Mouse (Mus musculus) mouse trophoblast stem cell (cell line): ENCODE data around the gene Psme2.

ENCODE experiments used
- in situ Hi-C, 2 experiments: fragments of 300-500 bp; cut with MseI, MboI; formaldehyde crosslinking; loops; 2 replicates in 1 of 2; 3 replicates in 1 of 2; pipeline ENCODE4 v1.15.1; 2025

Gene Psme2

DNA sequence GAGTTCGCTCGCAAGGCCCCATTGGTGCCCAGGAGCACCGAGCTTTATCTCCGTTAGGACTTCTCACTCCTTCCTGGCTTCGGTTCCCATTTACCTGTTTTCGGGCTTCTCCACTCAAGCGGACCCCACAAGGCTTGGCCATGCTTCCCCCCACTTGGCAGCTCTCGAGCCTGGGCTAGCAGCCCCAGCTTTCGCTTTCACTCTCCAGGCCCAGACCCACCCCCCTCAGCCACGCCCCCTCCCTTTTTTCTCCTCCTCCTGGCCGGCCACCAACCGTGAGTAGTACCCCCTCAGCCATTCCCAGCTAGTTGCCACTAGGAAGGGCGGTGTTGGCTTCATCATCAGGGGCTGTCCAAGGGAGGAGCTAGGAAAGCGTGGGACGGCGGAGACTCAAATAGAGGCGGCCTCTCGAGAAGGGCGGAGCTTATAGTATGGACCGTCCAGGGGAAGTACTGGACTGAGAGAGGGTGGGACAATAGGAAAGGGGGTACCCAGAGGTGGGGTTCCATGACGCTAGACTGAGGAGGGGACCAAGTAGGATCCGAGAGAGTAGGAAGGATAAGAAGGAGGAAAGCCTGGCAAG lies at the start of gene Psme2:
TSS of gene Psme2 (minus strand) at position 366 of the 583 bp plus-strand sequence.
- in situ Hi-C loops = no loop called here

DNA sequence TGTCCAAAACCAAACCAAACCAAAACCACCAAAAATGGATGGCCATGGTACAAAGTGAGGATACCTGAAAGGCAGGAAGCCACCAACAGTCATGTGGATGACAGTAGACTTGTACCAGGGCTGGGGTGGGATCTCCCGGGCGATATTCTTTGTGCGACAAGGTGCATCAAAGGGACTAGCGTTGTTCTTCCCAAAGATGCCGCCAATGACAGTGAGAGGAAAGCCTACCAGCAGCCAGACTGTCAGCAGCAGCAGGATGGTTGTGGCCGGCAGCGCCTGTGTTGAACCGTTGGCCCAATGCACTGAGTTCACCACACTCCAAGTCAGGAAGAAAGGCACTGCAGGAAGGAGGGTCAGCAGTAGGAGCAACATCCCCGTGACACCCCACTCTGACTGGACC lies 46.9 kb upstream of the Psme2 start, which contains the start of gene Gm49378:
TSS of gene Gm49378 (minus strand) at position 101 of the 400 bp plus-strand sequence.
- in situ Hi-C loops = no loop called here

DNA sequence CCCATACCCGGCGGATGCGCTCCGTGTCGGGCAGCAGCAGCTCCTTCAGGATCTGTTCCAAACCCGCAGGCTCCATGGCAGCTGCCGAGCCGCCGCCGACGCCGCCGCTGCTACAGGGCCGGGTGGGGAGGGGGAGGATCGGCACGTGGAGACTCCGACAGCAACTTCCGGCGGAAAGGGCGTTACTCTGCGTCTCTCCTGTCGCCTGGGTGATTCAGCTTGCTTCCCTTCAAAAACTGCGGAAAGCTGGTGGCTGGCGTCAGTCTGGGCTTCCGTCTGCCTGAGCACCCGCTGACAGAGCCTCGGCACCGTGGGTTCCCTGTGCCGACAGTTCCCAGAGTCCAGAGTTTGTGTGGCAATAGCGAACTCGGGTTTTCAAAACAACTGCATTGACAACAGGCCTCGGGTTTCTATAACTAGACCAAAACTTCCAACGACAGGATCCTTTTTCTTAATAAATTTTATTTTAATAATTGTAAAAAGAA lies 44.7 kb upstream of the Psme2 start, which contains the start of gene Ipo4:
TSS of gene Ipo4 (minus strand) at position 435 of the 485 bp plus-strand sequence.
- in situ Hi-C loops = no loop called here

DNA sequence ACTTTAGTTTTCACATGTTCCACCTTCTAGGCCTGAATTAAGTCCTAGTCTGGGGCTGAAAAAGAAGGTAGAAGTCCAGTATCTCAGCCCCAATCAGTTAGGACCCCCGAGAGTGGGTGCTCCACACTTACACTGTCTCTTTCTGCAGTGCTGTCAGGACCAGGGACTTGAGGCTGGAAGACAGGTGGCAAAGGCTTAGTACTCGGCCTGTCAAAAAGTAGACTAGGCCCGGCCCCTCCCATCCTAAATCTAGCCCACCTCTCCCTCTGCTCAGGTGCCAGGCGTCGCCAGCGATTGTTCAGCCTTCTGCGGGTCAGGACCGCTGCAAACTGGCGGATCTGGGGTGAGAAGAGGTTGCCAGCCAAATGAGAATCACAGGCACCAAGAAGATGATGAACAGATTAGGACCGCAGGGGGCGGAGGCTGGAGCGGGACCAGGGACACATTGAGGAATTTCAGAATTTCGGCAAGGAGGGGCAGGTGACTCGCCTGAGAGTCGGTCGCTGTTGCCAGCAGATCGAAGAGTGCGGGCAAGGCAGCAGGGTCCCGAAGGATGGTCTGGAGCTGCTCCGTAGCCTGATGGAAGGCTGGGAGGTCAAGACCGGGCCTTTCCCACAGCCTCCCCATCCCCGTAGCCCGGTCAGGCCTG lies 44.1 kb upstream of the Psme2 start:
- in situ Hi-C loops = no loop called here

DNA sequence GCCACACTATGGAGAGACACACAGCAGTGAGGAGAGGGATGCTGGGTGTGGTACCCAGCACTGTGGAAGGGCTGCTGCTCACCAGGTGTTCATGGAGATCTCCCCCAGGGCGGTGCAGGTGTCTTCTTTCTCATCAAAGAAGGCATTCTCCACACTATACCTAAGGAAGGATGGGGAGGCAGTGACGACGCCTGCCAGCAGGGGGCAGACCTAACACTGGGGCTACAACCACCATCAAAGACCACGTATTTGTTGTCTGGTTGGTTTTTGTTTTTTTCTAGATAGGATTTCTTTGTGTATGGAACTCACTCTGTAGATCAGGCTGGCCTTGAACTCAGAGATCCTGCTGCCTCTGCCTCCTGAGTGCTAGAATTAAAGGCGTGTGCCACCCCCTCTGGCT lies 38.4 kb upstream of the Psme2 start:
- in situ Hi-C loops = no loop called here

DNA sequence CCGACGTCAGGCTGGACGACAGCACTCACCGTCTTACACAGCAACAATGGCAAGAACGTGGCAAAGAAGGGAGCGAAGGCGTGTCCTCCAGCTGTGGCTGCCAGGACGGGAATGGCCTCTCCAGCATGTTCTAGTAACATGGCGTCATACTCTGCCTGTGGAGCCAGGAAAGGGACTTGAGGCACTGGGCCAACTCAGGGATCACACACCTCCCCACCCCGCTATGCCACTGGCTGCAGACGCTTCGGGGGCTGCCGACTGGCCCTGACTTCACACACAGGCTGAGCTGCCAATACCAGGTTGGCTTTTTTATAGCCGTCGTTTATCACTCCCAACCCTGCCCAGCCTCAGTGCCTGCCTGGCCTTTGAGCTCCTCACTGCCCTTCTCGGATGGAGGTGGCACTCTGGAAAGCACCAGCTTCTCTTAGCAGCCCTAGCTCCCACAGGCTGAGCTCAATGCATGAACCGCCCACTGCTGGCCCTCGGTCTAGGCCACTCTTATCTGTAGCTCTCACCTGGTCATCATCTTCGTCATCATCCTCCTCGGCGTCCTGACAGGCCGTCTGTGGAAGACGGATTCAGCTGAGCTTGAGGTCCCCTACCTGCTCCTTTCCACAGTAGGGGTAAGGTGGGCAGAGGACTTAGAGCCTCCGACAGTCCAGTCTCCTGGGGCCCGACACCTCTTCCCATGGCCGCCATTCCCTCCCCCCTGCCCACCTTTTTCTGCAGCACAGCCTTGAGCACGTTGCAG lies 37.3 kb upstream of the Psme2 start:
- in situ Hi-C loops = no loop called here

DNA sequence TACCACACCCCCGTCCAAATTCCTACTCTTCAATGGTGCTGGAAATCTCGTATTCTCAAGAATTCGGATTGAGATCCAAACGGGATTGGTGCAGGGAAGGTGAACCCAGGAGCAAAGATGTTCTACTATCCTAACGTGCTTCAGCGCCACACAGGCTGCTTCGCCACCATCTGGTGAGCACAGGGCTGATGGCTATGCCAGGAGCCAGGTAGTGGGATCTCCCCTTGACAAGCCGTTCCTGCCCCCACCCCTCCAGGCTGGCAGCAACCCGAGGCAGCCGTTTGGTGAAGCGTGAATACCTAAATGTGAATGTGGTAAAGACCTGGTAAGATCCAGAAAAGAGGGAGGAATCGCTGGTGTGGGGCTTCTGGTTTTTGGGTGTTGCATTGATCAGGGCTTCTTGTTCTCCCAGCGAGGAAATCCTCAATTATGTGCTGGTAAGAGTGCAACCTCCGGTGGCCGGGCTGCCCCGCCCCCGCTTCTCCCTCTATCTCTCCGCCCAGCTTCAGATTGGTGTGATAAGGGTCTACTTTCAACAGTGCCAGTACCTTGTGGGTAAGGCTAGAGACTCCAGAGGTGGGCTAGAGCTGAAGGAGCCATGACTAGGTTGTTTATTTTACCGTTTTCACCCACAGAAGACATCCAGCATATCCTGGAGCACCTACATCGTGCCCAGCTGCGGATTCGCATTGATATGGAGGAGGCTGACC lies 27.7 kb upstream of the Psme2 start:
- in situ Hi-C loops = no loop called here

DNA sequence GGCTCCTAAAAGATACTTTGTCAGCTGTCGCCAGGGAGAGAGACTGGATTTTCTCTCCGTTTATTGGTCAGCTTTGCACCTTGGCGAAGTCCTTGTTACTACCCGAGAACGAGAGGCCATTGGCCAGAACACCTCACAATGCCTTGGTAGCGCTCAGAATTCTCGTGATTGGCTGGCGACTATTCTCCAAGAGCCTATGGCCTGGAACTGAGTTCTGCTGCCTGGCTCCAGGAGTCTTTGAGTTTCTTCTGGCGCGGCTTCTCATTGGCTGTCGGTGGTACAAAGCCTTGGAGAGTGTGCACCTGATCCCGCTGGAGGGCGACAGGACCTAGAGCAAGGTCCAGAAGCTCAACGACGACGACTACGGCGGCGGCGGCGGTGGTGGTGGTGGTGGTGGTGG lies 26.9 kb upstream of the Psme2 start, which contains the start of gene Rec8:
TSS of gene Rec8 (plus strand) at position 216 of the 400 bp plus-strand sequence.
- in situ Hi-C loops = no loop called here

DNA sequence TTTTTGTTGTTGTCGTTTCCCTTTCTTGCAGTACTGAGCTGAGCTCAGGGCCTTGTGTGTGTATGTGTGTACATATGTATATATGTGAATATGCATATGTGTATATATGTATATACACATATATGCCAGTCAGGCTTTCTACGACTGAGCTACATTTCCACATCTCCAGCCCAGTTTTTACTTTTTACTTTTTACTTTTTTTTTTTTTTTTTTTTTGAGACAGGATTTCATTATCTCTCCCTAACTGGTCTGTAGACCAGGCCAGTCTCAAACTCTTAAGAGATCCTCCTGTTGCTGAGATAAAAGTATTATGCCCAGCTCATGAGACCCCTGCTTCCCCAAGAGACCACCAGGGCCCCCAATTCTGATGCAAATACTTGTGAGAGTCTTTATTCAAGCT lies 25.9 kb upstream of the Psme2 start:
- in situ Hi-C loops = no loop called here

DNA sequence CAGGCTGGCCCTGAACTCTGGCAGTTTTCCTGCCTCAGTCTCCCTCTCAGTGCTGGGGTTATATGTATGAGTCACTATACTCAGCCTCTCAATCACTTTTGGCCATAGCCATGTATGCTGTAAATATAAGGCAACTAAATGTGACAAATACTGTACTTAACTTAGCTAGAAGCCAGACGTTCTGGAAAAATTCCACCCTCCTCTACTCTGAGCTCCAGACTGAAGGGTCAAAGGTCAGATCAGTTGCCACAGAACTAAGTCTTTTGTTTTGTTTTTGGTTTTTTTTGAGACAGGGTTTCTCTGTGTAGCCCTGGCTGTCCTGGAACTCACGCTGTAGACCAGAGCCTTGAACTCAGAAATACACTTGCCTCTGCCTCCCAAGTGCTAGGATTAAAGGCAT lies 25.0 kb upstream of the Psme2 start:
- in situ Hi-C loops = no loop called here

DNA sequence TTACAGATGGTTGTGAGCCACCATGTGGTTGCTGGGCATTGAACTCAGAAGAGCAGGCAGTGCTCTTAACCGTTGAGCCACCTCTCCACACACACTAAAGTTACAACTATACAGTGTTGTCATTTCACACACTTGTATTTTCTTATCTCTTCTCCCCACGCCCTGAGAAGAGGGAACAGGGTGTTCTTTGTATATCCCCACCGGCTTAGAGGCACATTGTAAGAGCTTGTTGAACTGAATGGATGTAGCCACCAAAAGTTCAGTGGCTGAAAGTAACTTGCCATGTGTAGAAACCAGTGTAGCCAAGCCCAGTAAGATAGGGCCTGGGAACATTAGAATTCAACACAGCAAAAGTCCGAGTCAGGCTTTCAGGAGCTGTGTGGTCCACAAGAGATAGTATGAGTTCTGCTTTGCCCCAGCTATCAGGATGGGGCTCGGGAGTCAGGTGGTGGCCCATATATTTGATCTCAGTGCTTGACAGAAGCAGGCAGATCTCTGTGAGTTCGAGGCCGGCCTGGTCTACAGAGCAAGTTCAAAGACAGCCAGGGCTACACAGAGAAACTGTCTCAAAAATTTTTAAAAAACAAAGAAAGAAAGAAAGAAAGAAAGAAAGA lies 23.8 kb upstream of the Psme2 start:
- in situ Hi-C loops = no loop called here

DNA sequence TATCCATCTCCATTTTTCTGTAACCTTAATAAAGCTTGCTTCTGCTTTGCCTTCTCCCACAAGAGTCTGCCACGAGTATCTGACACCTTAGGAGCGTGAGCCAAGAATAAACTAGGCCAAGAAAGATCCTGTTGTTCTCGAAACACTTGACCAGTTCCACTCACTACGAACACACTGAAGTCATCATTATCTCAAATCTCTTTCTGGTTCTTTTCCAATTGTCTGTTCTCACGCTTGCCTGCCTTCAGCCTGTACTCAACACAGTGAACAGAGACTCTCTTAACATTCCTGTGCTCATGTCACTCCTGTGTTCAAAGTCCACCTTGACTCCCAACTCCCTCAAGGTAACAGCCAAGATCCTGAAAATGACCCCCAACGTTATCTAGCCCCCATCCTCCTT lies 22.4 kb upstream of the Psme2 start:
- in situ Hi-C loops = no loop called here

DNA sequence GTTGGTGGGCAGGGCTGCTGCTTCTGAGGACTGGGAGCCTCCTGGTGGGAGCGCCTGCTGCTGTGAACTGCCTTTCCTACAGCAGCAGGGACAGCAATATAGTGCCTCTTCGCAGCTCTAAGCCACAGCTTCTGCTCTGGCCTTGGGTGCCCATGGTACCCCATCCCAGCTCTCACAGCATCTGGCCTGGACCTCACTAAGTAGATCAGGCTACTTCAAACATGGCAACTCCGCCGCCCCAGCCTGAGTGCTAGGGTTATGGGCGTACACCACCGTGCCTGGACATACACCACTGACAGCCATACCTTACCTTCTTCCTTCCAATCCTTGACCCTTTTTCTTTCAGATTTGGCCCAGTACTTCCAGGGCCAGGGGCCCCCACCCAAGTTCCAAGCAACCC lies 17.4 kb upstream of the Psme2 start:
- in situ Hi-C loops = no loop called here

DNA sequence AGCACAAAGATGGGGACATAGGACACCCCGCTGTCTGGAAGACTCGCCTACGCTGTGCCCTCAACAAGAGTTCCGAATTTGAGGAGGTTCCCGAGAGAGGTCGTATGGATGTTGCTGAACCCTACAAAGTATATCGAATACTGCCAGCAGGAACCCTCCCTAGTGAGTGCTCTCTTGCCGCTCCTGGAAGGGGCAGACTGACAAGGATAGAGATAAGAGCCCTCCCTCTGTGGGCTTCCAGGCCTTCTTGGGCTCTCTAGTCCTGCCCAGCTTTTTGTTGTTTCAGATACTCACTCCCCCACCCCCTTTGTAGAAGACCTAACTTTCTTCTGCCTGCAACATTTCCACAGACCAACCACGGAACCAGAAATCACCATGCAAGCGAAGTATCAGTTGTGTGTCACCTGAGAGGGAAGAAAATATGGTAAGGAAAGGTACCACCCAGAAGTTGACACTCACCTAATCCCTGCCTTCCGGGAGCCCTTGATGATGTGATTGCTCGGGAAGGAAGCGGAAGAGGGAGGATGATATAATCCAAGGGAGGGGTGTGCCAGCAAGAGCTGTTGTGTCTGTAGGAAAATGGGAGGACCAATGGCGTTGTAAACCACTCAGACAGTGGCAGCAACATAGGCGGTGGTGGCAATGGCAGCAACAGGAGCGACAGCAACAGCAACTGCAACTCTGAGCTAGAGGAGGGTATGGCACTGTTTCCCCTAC lies 15.0 kb upstream of the Psme2 start:
- in situ Hi-C loops = no loop called here

DNA sequence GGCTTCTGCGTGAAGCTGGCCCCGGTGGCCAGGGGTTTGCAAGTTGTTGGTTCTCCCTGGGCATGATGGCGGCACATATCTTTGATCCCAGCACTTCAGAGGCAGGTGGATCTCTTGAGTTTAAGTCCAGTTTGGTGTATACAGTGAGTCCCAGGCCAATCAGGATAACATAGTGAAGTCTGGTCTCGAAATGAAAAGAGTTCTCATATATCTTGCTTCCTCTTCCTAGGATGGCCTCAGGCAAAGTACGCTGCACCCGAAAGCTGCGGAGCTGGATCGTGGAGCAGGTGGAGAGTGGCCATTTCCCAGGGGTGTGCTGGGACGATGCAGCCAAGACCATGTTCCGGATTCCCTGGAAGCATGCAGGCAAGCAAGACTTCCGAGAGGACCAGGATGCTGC lies 13.9 kb upstream of the Psme2 start:
- in situ Hi-C loops = no loop called here

DNA sequence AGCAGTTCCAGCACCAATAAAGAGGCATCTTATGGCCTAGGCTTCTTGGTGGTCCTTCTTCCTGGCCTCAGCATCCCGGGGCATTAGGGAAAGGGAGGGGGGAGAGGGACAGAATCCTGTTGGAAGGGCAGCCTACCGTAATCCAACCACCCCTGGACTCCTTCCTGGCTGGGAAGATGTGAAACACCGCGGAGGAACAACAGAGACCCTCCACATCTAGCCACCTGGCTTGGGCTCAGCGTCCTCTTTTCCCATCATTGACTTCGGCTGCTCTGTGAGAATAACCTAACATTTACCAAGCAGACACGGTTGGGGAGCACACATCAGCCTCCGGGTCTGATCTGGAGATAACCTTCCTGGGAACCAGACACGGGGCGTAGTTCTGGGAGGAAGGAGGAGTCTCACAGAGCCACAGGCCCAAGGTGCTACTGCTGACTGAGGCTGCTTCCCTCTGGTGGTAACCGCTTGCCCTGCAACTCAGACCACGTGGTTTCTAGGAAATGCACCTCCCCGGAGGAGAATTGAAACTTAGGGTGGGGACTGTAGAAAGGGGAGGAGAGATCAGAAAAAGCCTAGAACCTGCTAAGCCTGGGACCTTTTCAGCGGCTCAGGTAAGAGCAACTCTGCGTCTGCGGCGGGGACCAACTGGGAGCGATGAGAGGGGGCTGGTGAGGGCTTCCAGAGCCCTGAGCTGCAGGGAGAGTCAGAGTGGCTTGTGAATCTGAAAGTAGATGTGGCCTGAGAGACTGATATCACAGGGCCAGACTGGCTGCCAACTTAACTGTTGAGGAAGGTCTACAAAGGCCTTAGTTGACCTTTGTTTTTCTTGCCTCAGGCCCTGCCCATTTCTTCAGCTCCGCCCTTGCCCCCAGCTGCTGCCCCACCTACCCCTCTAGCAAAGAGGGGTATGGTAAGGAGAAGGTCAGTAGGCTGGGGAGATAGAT lies 13.0 kb upstream of the Psme2 start:
- in situ Hi-C loops = no loop called here

DNA sequence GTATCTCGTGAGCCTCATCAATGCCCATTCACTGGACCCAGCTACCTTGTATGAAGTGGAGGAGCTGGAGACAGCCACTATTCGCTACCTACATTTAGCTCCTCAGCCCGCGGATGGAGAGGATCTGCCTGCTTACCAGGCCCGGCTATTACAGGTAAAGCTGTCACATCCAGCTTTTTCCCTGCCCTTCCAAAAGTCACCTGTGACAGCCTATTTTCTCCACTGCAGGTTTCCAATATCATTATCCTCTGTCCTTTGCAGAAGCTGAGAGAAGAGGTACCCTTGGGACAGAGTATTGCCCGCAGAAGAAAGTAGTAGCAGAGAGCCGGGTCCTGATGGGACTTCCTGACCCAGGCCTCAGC lies 12.3 kb upstream of the Psme2 start, which contains the start of gene Irf9:
TSS of gene Irf9 (plus strand) at position 301 of the 362 bp plus-strand sequence.
- in situ Hi-C loops = no loop called here

DNA sequence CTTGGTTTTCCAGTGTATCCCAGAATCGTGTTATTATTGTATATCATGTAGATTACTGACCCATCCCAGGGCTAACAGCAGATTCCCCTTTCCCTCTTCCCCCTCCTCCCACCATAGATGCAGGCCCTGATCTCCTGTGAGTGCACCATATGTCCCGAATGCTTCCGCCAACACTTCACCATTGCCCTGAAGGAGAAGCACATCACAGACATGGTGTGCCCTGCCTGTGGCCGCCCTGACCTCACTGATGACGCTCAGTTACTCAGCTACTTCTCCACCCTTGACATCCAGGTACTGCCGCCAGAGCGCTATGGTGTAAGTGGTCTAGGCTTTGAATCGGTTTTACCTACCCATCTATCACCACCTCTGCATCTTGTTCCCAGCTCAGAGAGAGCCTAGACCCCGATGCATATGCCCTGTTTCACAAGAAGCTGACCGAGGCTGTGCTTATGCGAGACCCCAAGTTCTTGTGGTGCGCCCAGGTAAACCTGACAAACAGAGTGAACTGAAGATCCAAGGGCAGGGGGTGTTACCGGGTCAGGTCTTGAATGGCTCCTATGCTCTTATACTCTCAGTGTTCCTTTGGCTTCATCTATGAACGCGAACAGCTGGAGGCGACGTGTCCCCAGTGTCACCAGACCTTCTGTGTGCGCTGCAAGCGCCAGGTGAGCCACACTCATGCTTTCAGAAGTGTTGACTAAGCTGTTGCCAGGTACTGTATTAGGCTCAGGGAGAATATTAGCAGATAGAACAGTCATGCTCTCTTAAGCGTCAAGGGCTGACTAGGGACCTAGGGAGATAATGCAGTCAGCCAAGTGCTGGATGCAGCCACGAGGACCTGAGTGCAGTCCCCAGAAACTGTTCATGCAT lies 7.8 kb upstream of the Psme2 start:
- in situ Hi-C loops = no loop called here
